Mouse (Mus musculus): ENCODE results near the gene Prrt2. TPM values are rescaled to one million over a fixed set of nuclear protein-coding genes. Genes with fewer than 3 reads are reported as not detected.

Prrt2 gene
- polyA plus RNA-seq, 1 experiment from 2014 or later: 6.8 TPM

DNA sequence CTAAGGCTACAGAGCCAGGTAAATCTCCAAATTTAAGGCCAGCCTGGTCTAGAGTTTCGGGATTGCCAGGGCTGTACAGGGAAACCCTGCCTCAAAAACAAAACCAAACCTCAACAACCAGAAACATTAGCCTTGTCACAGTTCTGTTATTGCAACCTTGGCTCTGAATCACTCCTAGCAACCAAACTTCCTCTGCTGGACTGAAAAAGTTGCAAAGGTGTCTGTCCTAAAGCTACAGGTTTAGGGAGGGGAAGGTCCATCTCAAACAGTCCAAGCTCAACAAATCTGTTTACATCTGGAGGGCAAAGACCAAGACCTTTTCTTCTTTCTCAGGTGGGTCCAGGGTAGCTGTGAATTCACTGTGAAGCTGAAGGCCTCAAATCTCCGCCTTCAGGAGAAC, 10.0 kb downstream of the Prrt2 start:
- WGBS: 97% methylated on average over 2 of the region's 2 CpGs

DNA sequence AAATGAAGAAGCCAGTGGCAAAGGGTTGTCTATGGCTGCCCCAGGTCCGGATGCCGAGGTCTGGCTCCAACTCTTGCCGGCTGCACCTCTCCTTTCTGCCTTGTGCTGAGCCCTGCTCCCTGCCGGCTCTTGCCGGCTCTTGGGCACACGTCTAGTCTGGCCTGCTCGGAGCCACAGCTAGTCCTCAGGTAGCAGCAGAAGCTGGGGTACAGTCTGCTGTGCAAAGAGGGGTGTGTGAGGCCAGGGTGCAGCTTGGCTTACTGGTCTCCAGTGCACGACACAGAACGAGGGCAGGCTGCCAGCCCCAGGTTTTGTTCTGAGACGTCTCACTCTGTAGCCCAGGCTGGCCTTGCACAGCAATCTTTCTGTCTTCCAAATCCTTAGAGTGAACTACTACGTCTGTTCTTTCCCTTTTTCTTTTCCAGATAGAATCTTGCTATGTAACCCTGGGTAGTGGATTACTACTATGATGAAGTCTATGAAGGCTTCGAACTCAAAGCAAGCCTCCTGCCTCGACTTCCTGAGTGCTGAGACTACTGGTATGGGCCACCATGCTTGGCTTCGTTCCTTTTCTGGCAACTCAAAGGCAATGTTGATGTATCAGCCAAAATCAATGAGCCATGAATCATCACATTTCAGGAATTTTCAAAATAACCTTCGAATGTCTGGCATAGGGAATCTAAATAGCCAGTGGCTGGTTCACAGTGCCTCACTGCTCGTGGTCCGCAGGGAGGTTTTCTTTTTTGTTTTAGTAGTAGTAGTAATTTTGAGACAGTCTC, 11.5 kb downstream of the Prrt2 start:
- Histone ChIP-seq H3K4me2 (no peak overlapping the region), H3K9ac (0 out of 2 replicates have a peak overlapping the region, but pooled peaks have one; percentile 26), H3K36me3 (ENCODE audit: poor library complexity, severe bottlenecking) (peaks cover 24% of the 10 kb centered on the region), H3K27me3 (no peaks in the 10 kb centered on the region), H3K4me1 (peaks cover 15% of the 10 kb centered on the region), H3K9me3 (replicated peaks) (no peaks in the 10 kb centered on the region), H3K4me3 (no peak overlapping the region), H3K27ac (peak overlapping the region; percentile 76)
- WGBS: 86% methylated on average over 17 of the region's 17 CpGs
- ATAC-seq: 0 out of 2 replicates have a peak, but pooled peaks have one; percentile 5

More for the DNA sequence above, 10.0 kb downstream of the Prrt2 start:
- no peaks in the 10 kb centered on the region for H3K27me3 ChIP-seq
- ATAC-seq: no peak
- H3K4me2 ChIP-seq: no peak overlapping the region
- no peak overlapping the region for H3K27ac ChIP-seq
- H3K36me3 ChIP-seq (ENCODE audit: poor library complexity, severe bottlenecking): peaks cover 36% of the 10 kb centered on the region
- no peak overlapping the region for H3K4me3 ChIP-seq
- H3K9ac ChIP-seq: no peak overlapping the region
- no peaks in the 10 kb centered on the region for H3K9me3 ChIP-seq (replicated peaks)
- peaks cover 31% of the 10 kb centered on the region for H3K4me1 ChIP-seq

DNA sequence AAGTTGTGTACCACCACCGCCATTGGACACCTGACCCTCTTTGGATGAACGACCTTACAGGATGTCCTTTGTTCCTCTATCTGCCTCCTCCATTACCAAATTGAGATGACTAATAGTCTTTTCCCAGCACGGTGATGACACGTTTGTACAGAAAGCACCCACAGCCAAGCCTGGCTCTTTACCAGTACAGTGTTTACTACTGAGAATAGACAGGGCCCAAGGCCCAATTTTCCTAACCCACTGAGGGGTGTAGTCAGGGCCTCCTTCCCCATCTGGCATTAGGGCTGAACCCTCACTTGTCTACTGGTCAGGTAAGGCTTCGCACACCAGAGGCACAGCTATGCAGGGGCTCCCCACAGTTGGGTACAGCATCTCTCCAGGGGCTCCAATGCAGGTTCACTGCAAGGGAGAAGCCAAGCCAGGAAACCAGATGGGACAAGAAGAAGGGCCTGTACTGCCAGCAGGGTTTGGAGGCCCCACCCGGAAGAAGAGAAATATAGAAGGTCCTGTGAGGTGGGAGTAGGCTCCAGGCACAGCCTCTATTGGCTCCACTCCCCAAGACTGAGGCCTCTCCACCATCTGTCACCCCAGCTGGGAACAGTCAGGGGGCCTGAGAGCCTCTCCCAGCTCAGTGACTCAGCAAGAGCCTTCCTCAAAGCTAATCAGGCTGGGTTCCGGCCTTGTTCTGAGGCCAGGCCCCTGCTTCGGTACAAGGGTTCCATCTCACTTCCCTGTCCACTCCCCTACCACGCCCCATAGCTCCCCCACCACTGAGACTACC, 12.6 kb downstream of the Prrt2 start:
- Histone ChIP-seq H3K27me3 (no peaks in the 10 kb centered on the region), H3K9me3 (replicated peaks) (no peaks in the 10 kb centered on the region), H3K27ac (peak overlapping the region; percentile 76), H3K4me2 (no peak overlapping the region), H3K9ac (no peak overlapping the region; the same call in 1 of the 2 replicates), H3K4me3 (no peak overlapping the region), H3K4me1 (peaks cover 8% of the 10 kb centered on the region; the same call in 1 of the 2 replicates), H3K36me3 (ENCODE audit: poor library complexity, severe bottlenecking) (peaks cover 13% of the 10 kb centered on the region)
- WGBS: 72% methylated on average over 9 of the region's 9 CpGs
- peak; percentile 89 for ATAC-seq

DNA sequence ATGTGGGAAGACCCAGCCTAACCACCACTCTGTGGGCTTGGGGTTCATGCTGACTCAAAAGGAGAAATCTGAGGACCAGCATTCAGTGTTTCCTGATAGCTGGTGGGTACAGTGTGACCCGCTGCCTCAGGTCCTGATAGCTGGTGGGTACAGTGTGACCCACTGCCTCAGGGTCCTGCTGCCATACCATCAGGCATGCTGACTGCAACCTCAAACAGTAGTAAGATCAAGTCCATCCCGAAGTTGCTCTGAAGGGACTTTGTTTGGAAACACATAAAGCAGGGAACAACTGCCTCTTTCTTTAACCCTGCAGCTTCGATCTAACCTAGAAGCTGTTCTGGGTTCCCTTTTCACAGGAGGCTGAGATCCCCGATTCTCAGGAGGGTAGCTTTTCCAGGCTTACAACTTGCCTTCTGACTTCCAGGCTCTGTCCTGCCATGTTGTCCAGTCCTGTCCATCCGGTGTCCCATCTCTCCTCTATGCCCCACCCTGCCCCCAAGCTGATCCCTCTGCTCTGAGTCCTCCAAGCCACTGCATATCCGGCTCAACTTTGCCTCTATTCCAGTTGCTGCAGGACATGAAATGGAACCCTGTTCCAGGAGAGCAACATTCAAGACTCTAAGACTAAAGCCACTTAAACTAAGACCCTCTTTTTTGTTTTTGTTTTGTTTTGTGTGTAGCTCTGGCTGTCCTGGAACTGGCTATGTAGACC, 13.5 kb downstream of the Prrt2 start:
- Histone ChIP-seq H3K4me3 (no peak overlapping the region), H3K27ac (peak overlapping the region; percentile 76), H3K4me2 (no peak overlapping the region), H3K27me3 (no peaks in the 10 kb centered on the region), H3K36me3 (ENCODE audit: poor library complexity, severe bottlenecking) (peaks cover 3% of the 10 kb centered on the region; the same call in 1 of the 2 replicates), H3K4me1 (peaks cover 8% of the 10 kb centered on the region; the same call in 1 of the 2 replicates), H3K9ac (no peak overlapping the region), H3K9me3 (replicated peaks) (no peaks in the 10 kb centered on the region)
- WGBS: 89% methylated on average over 6 of the region's 6 CpGs
- ATAC-seq: no peak

DNA sequence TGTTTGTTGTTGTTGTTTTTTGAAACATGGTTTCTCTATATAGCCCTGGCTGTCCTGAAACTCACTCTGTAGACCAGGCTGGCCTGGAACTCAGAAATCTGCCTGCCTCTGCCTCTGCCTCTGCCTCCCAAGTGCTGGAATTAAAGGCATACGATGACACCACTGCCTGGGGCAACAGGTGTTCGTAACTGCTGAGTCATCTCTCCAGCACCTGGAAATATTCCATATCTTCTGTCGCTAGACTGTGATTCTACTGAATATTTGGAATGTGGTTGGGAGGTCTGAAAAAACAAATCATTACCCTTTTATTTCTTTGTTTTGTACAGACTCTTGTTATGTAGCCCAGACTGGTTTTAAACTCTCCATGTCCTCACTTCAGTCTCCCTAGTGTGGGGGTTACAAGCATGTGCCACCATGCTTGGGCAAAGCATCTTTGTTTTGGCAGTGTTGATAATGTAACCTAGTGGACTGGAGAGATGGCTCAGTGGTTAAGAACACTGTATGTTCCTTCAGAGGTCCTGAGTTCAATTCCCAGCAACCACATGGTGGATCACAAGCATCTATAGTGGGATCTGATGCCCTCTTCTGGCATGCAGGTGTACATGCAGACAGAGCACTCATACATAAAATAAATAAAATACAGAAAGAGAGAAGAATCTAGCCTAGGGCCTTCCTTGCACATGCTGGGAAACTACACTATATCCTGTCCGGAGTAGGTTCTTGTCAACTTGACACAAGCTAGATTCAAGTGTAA, 16.7 kb downstream of the Prrt2 start:
- no peaks in the 10 kb centered on the region for H3K36me3 ChIP-seq (ENCODE audit: poor library complexity, severe bottlenecking)
- H3K4me2 ChIP-seq: no peak overlapping the region
- no peak for ATAC-seq
- no peak overlapping the region for H3K9ac ChIP-seq
- no peaks in the 10 kb centered on the region for H3K27me3 ChIP-seq
- H3K9me3 ChIP-seq (replicated peaks): no peaks in the 10 kb centered on the region
- peaks cover 8% of the 10 kb centered on the region; the same call in 1 of the 2 replicates for H3K4me1 ChIP-seq
- 91% methylated on average over 4 of the region's 4 CpGs for WGBS
- no peak overlapping the region for H3K27ac ChIP-seq
- no peak overlapping the region for H3K4me3 ChIP-seq

DNA sequence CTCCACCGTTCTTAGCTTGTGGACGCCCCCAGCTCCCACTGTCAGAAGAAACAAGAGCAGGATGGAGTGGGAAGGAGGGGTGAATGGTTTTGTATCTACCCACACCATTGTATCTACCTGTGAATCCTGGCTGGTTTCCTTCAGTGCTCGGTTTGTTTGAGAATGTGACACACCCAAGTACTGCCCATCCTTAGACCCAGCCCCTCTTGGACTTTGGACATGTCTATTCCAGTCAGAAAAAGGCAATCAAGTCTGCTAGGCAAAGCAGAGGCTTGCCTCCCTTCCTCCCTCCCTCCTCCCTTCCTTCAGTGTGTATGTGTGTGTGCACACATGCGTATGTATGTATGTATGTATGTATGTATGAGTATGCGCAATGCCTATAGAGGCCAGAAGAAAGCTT, 17.4 kb downstream of the Prrt2 start:
- H3K4me2 ChIP-seq: no peak overlapping the region
- WGBS: 87% methylated on average over 5 of the region's 5 CpGs
- H3K4me3 ChIP-seq: no peak overlapping the region
- peaks cover 2% of the 10 kb centered on the region; the same call in 1 of the 2 replicates for H3K4me1 ChIP-seq
- no peaks in the 10 kb centered on the region for H3K27me3 ChIP-seq
- H3K36me3 ChIP-seq (ENCODE audit: poor library complexity, severe bottlenecking): no peaks in the 10 kb centered on the region
- no peak overlapping the region for H3K27ac ChIP-seq
- no peaks in the 10 kb centered on the region for H3K9me3 ChIP-seq (replicated peaks)
- no peak for ATAC-seq
- no peak overlapping the region for H3K9ac ChIP-seq

DNA sequence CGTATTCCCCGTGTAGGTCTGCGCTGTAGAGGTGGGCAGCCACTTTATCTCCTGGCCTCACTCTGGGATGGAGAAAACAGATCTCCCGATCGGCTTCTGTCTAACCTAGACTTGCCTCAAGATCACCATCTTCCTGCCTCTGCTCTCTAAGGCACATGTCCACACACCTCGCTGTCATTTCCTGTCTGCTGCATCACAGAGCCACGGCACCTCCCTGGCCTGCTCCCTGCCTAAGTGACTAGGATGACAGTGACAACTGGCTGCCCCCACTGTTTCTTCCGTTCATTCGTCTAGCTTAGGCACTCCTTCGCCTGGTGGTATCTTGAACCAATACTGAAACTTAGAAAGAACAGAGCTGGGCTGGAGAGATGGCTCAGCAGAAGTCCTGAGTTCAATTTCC, 21.4 kb downstream of the Prrt2 start:
- Histone ChIP-seq H3K27me3 (no peaks in the 10 kb centered on the region), H3K36me3 (ENCODE audit: poor library complexity, severe bottlenecking) (no peaks in the 10 kb centered on the region), H3K27ac (no peak overlapping the region), H3K9ac (no peak overlapping the region), H3K4me2 (no peak overlapping the region), H3K9me3 (replicated peaks) (0 out of 2 replicates have a peak, but pooled peaks cover 3% of the 10 kb centered on the region), H3K4me1 (no peaks in the 10 kb centered on the region), H3K4me3 (no peak overlapping the region)
- WGBS: 86% methylated on average over 10 of the region's 10 CpGs
- no peak for ATAC-seq

DNA sequence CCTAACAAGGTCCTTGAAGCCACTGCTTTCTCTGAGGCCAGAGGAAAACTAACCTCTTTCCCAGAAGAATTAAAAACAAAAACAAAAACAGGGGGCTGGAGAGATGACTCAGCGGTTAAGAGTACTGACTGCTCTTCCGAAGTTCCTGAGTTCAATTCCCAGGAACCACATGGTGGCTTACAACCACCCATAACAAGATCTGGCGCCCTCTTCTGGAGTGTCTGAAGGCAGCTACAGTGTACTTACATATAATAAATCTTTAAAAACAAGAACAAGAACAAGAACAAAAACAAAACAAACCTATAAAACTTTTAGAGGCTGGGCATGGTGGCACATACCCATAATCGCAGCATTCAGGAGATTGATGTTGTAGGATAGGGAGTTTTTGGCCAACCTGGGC, 24.6 kb downstream of the Prrt2 start:
- ATAC-seq: no peak
- H3K4me2 ChIP-seq: no peak overlapping the region
- WGBS: 84% methylated on average over 4 of the region's 4 CpGs

DNA sequence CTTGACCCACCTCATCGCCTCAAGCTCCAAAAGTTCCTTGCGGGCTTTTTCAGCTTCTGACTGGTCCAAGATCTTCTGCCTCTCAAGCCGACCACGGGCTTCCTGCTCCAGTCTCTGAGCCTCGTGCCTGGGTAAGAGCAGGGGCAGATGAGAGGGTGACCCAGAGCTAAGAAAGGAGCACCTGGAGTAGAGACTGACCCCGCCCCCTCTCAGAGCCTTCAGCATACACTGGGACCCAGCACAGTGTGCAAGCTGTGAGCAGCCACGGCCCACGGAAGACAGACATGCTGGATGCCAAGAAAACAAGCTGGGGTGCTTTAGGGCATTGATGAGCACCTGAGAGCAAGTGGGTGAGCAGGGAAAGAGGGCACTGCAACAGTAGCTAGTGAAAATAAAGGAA, 32.2 kb downstream of the Prrt2 start:
- H3K4me3 ChIP-seq: no peak overlapping the region
- H3K36me3 ChIP-seq (ENCODE audit: poor library complexity, severe bottlenecking): no peaks in the 10 kb centered on the region
- whole genome bisulfite sequencing: 70% methylated on average over 8 of the region's 8 CpGs
- ATAC-seq: no peak
- no peaks in the 10 kb centered on the region for H3K27me3 ChIP-seq
- no peak overlapping the region for H3K9ac ChIP-seq
- H3K4me1 ChIP-seq: no peaks in the 10 kb centered on the region
- no peak overlapping the region for H3K27ac ChIP-seq
- no peaks in the 10 kb centered on the region for H3K9me3 ChIP-seq (replicated peaks)
- no peak overlapping the region for H3K4me2 ChIP-seq

More for the DNA sequence above, 24.6 kb downstream of the Prrt2 start:
- Histone ChIP-seq H3K27me3 (no peaks in the 10 kb centered on the region), H3K27ac (no peak overlapping the region), H3K9me3 (replicated peaks) (0 out of 2 replicates have a peak, but pooled peaks cover 3% of the 10 kb centered on the region), H3K4me1 (no peaks in the 10 kb centered on the region), H3K36me3 (ENCODE audit: poor library complexity, severe bottlenecking) (no peaks in the 10 kb centered on the region), H3K4me3 (no peak overlapping the region), H3K9ac (no peak overlapping the region)

DNA sequence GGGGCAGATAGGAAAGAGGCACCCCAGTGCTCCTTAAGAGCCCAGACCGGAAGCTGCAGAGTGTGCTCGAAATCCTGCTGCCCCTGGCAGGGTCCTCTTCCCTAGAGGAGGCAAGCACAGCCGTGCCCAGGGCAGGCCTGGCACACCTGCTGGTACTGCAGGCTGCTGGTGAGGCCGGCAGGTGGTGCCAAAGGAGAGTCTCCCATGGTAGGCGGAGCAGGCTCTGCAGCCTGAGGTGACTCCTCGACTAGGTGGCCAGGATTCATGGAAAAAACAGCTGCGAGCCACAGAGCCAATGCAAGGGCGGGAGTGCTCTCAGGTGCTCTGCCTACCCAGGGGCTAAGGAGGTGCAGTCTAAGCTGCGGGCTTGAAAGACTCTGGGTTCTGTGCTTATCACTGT, 34.7 kb downstream of the Prrt2 start:
- no peaks in the 10 kb centered on the region for H3K27me3 ChIP-seq
- peaks cover under 1% of the 10 kb centered on the region; the same call in 1 of the 2 replicates for H3K36me3 ChIP-seq (ENCODE audit: poor library complexity, severe bottlenecking)
- H3K4me1 ChIP-seq: no peaks in the 10 kb centered on the region
- no peak overlapping the region for H3K4me3 ChIP-seq
- no peak for ATAC-seq
- no peaks in the 10 kb centered on the region for H3K9me3 ChIP-seq (replicated peaks)
- no peak overlapping the region for H3K4me2 ChIP-seq
- no peak overlapping the region for H3K9ac ChIP-seq
- 39% methylated on average over 9 of the region's 9 CpGs for WGBS
- H3K27ac ChIP-seq: no peak overlapping the region

DNA sequence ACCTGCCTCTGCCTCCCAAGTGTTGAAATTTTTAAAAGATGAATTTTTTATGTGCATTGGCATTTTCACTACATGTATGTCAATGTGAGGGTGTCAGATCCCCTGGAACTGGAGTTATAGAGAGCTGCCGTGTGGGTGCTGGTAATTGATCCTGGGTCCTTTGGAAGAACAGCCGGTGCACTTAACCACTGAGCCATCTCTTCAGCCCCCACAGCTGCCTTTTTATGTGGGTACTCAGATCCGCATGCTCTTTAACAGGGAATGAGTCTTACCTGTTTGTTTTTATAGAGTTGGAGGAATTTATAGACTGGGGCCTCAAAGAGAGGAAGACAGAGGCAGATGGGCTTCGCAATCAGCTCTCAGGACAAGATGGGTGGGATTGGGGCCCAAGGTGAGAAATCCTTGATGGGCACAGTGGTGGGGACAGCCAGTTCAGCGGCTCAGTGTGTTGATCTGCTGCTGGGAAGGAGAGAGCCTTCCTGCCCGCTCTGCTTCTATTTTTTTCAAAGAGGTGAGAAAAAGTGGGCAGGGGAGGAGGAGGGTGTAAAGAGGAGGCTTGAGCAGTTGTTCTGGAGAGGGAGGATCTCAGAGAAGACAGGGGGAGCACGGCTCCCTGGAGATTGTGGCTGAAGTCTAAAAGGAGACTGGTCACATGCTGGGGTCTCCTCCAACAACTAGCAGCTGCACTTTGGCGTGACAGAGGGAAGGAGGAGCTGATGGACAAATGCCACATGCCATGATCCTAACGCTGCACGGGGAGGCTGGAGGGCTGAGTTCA, 36.2 kb downstream of the Prrt2 start:
- ATAC-seq: no peak
- H3K9ac ChIP-seq: no peak overlapping the region
- WGBS: 68% methylated on average over 10 of the region's 10 CpGs
- peaks cover 14% of the 10 kb centered on the region for H3K36me3 ChIP-seq (ENCODE audit: poor library complexity, severe bottlenecking)
- no peaks in the 10 kb centered on the region for H3K9me3 ChIP-seq (replicated peaks)
- H3K27me3 ChIP-seq: no peaks in the 10 kb centered on the region
- H3K4me2 ChIP-seq: no peak overlapping the region
- no peak overlapping the region for H3K4me3 ChIP-seq
- no peak overlapping the region for H3K27ac ChIP-seq
- H3K4me1 ChIP-seq: no peaks in the 10 kb centered on the region

Data from forebrain, embryonic 13.5 days (tissue).